Mouse (Mus musculus) ES-CJ7 (cell line): ENCODE data around the gene Mvd.

Experiments
- DNase-seq: peaks from one replicate; pipeline ENCODE4 v3.0.0; 2011; ENCODE audit warnings: low read depth, low spot score

Mvd gene

DNA sequence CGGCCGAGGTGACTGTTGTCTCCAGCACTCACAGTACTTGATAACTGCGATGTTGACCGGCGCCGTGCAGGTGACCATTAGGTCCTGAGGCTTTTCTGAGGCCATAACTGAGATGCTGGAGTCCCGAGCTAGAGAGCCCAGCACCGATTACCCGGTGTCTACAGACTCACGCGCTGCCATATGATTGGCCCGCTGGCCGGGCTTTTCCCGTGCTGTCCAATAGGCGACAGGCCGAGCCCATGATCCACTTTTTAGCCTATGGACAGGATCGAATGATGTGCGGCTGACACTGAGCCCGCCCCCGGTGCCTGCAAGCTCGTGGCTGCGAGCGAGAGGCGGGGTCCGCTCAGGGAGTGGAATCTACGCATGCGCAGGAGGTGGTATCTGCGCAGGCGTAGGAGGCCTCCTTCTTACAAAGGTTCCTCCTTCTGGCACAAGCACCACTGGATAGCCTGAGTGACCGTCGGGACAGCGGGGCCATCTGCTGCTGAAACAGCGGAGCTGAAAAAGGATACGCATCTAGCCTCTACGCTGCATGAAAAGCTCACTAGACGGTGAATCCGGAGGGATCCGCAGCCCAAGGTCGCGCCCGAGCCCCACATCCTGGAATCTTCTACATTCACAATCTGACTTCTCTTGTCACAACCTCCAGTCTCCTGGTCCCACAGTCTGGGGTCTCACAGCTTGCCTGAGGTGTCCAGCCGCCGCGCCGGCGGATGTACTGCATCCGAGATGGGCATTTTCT, at the start of gene Mvd:
Mvd (minus strand) TSS at position 161 of the 745 bp plus-strand sequence.
- DNase-seq, result peak; percentile 100

DNA sequence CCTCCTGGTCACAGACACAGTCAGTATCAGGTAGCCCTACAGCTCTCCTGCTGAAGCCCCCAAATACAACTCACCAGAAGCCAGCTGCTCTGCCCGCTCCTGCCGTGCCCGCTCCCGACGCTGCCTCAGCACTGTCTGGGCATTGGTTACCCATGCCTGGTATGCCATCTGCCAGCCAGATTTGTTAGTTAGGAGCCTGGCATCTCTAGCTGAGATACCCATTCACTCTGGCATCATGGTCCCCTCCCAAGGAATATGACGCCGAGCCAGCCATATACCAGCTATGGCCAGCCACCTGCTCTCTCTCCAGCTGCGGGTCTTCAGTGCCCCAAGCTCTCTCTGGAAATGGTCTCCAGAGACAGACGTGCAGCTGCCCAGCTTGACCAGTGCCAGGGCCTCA, 45.2 kb upstream of the Mvd start:
- DNase-seq, result no peak

DNA sequence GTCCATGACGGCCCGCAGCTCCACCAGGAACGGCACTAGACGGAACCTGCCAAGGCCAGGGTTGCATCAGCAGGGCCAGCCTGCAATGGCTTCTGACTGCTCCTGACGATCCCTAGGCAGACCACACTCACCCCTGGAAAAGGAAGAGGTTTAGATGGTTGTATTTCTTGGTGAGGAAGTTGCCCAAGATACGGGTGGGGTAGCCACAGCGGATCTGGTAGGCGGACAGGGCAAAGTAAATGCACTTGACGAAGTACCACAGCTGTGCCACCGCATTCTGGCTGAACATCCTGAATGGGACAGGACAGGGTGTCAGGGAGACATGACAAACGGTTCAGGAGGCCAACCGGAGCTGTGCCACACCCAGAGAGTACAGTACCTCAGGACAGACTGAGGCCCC, 41.6 kb upstream of the Mvd start:
- DNase-seq, result no peak

DNA sequence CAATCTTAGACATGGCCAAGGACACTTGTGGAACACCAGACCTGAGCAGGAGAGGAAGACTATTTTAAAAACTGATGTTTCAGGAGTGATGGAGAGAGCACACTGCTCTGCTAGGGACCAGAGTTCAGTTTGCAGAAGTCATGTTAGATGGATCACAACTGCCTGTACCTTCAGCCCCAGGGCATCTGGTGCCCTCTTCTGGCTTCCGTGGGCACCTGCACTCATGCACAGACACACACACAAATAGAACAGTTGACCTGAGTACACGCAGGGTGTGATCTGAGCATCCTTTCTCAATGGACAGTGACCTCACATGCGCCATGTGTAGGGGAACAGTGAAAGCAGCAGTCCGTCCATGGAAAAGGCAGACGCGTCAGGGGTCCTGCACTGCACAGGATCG, 40.7 kb upstream of the Mvd start:
- DNase-seq, result peak; percentile 61

DNA sequence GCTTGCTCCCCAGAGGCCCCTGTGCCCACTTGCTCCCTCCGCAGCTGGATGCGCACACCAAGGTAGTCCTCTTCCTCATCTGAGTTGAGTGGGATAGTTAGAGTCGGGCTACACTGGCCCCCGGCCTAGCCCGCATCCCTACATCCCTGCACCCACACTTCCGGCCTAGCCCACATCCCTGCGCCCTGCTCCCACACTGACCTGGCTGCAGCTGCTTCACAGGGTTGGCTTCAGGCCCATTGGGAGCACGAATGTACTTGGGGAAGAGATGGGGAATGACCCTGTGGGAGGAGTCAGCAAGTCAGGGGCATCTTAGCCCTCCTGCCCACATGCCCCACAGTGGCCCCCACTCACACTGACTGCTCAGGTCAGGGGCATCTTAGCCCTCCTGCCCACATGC, 39.2 kb upstream of the Mvd start:
- no peak for DNase-seq

DNA sequence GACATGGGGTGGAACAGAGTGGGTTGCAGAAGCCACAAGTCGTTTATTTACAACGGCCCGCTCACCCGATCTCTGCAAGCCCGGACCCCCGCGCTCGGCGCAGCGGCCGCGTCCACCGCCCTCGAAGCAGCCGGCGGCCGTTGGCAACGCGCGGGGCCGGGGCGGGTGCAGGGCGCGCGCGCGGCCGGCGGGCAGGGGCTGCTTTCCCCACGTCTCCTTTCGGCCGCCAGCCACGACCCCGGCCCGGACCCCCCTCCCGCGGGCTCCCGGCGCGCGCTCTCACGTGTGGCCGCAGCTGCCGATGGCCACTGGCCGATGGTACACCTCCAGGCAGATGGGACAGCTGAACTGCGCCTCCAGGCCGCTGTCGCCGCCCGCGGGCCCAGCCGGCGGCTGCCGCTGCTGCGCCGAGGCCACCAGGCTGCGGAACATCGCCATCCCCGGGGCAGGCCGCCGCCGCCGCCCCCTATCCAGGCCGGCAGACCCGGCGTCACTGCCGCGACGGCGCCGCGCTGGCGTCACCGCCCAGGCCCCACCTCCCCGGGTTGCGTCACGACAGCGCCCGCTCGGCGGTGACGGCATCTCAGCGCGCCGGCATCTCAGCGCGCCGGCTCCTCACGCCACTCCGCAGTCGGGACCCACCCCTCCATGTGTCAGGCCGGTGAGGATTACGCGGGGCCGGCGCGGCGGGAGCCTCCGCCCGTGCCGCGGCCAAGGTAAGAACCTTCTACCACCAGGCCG, 32.5 kb upstream of the Mvd start, which contains the start of the genes Rnf166 and Ctu2:
Rnf166 (minus strand) TSS at position 485 of the 741 bp plus-strand sequence.
Ctu2 (plus strand) TSS at position 564 of the 741 bp plus-strand sequence.
- peak; percentile 94 for DNase-seq

DNA sequence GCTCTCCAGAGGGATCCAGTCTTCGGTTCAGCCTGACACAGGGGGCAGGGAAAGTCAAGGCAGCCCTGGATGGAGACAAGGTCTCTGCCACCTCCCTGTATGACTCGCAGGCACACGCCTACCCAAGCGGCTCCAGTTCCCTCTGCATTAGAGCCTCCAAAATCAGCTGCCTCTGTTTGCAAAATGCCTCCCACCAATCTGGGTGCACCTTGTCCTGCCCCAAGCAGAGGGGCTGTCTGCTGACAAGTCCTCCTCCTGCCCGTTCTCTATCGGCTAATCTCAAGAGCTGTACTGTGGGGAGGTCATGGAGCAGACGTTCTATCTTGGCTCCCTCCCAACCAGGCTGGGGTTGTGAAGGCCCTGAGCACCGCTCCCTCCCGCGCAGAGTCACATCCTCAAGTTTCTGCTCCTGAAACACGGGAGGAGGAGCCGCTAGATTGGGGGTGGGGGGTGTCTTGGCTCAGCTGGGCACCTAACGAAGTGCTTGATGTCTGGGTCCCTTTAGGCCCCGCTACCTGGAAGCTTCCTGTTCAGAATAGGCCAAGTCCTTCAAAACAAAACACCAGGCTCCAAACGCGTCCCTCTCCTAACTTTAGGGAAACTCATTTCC, 31.8 kb upstream of the Mvd start:
- DNase-seq, result no peak

DNA sequence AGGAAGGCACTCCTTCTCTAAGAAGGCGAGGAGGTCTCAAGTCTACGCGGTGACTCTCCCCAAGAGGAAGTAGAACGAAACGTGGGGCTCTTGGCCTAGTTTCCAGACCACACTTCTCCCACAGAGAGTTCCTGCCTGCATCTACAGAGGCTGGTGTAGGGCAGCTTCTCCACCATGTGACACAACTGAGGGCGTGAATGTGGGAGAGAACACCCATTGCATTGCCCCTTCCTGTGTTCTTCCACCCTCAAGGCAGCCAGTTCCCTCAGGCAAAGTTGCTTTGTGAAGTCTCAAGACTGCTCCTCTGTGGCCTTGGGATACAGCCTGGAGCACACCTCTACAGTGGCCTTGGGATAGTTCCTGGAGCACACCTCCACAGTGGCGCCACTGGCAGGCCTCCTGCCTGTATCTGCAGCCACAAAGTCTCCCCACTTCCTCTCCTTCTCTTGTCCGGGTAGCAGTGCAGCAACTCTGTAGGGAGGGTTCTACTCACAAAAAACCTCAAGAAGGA, 30.7 kb upstream of the Mvd start:
- peak; percentile 43 for DNase-seq

DNA sequence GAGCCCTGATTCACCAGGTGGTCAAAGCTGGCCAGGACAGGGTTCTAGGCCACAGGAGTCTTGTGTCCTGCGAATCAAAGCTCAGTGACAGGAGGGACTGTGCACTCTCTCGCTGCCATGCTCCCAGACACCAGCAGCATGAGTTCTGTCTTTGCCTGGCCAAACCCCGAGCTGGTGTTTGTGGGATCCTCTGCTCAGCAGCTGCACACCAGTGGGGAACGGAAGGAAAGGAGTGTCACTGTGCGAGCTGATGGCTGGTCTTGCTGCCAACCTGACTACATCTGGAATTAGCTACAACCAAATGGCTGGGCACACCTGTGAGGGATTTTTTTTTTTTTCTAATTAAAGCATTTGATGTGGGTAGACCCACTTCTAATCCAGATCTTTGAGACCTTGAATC, 27.5 kb upstream of the Mvd start:
- no peak for DNase-seq

DNA sequence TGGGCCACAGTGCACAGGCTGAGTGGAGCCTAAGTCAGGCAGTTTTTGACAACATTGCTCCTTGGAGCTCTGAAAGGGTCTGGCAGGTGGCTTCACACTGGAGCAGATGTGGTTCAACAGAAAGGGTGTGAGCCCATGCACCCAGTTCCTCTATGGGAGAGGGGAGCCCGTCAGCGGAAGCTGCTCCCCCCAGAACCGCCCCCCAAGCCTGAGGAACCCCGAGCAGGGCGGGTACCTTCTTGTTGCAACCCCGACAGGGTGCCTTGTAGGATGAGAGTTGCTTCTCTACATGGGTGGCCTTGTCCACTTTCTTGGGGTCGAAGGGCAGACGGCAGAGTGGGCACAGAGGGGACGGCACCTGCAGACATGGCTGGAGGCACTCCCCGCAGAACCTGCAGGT, 26.7 kb upstream of the Mvd start:
- DNase-seq, result no peak

DNA sequence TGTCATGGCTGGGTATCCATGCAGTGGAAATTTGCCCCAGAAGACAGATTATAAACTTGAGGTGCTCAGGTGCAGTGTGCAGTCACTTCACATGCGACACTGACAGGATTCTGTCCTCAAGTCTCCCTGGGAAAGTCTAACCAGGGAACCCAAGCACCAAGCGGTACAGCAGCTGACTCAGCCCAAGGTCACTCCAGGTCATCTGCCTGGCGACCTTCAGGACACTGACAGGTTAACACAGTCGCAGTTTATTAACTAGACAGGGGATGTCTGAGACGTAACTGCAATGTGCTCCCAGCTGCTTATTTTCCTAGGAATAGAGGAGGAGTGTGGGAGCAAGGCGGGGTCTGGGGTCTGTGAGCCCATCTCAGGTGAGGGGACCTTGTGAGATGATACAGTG, 26.2 kb upstream of the Mvd start:
- no peak for DNase-seq

DNA sequence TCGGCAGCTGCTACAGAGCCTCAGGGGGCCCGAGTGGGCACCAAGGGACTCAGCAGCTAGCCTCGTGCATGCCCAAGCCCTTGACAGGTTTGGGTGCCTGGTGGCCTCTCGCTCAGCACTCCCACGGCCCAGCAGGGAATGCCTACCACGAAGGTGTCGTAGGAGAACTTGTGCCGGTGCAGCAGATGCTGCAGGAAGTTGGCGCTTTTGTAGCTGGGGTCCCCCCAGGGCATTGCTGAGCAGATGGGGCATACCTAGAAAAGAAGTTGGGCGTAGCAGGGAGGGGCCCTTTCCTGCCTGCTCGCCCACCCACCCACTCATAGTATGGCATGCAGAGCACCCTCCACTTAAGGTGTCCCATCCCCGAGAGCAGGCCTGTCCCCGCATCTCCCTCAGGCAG, 24.6 kb upstream of the Mvd start:
- no peak for DNase-seq

DNA sequence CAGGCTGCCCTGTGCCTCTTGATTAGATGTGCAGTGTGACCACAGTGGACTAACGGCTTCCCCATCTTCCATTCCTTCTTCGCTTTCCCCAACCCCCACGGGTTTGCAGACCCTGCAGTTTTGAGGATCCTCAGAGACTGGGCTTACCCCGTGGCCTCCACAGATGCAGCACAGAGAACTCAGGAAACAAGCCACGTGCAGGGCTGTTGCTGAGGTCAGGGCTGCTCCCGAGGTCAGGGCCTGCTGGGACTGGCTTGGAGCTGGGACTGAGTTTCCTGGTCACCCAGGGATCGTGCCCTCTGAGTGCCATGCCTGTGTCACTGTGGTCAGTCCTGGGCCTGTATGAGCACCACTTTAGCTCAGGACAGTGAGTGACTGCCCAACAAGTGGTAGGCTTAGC, 21.8 kb upstream of the Mvd start:
- DNase-seq, result no peak

DNA sequence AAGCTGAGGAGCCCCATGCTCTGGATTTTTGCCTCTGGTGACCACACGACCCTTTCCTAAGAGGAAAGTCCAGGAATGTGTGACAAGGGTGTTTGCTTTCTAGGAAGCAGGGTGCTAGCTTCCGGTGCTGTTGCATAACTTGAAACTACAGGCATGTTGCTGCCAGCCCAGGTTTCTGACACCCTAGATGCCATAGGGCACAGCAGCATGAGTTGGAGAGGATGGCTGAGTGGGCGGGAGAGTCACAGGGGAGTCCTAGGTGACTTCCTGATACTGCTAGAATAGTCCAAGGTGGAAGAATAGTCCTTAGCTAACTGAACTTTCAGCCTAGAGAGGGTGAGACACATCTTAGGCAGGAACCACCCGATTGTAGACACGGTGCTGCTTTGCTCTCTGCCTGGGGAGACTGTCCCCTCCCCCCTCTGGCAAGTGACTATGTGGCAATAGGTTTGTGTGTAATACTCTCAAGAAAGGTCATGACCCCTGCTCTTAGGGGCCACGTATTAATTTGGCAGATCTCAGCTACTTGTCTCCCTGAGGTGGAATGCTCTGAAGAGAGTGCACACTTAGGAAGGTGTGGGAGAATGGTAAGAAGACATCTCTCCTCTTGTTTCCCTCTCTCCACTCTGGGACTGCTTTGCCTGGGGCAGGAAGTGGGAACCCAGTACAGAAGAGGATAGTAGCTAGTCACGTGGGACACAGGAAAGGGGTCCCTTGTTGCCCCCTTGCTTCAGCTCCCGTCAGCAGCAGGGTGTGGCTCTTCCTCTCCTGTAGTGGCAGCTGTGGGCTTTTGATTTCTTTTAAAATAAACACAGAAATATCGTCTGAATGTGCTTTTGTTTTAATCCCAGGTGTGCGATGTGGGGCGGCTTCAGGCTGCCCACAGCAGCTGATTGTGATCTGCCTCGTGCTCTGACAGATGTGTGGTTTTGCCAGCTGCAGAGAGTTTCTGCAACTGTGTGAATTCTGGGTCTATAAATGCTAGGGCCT, 20.7 kb upstream of the Mvd start:
- no peak for DNase-seq

DNA sequence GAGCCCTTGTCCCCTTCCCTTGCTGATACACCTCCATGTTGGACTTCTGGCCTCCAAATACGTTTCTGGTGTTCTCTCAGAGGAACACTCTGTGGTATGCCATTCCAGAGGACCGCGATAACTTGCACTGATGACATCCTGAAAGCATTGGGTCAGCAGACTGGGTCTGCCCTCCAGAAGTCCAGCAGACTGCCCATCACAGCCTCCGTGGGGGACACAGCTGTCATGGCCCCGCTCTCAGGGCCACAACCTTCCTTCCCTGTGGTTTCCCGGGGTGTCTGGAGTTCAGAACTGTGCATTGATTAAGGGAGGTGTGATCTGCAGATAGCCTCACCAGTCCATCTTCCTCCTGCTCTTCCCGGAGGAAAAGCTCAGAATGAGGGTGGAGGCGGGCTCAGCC, 19.3 kb upstream of the Mvd start:
- DNase-seq, result no peak

DNA sequence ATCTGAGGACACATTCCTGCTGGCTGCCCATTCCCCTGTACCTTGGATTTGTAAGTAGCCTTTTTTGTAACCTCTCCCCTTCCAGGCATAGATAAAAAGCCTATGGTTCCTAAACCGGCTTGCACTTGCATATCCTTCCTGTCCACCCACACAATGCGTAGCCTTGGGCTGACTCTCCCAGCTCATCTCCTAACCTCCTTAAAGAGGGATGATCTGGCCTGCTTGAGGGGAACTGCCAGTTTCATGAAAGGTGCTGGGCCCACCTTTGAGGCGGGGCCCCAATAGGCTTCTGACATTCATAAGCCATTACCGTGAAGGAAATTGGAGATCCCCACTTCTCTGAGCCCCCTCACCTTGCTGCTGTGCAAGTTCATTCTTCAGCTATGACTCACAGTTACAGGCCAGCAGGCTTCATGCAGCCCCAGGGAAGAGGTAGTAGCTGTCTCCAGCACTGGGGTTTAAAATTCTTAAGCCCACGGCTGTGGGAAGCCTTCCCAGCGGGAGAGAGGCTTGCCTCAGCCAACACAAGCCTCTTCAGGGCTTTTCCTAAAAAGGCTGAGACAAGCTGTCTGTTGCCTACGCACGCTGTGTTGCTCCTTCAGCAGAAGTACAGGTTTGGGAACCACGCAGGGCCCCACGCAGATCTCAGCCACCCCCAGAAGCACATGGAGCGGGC, 18.4 kb upstream of the Mvd start:
- no peak for DNase-seq

DNA sequence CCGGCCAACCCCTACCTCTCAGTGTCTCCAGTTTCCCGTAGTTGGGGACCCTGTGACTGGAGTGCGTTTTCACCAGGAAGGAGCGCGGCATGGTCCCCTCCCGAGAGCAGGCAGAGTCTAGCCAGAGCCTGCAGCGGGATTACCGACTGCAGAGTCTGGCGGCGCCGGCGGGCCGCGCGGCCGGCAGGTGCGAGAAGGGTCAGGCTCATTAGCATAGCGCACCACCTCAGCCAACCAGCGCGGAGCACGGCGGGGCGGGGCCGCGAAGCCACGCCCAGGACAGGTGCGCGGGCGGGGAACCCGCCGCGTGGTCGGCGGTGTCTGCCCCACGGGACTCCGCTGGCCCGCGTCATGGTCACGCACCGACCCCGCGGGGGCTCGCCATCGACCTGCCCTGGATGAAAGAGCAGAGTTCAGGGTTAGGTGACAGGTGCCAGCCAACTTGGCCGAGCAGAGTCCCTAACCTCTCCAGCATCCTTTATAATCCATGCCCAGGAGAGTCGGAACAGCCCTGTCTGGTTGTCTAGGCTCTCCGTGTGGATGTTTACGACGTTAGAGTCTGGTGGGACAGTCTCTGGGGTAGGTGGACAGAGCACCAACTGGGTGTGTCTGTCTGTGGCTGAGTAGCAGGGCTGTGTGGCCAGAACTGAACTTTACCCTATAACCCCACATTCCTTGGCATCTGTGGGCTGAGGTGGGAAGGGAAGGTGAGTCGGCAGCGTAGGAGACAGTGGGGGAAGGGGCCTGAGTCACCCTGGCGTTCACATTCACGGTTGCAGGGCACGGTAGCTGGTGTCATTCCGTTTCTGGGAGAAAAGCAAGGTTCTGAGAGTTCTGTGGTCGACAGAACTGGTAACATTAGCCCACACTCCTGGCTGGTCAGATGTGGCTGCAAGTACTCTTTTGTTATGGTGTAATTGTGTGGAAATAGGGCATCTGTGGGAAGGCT, 17.6 kb upstream of the Mvd start, which contains the start of gene Snai3:
Snai3 (minus strand) TSS at position 210 of the 949 bp plus-strand sequence.
- peak; percentile 74 for DNase-seq

DNA sequence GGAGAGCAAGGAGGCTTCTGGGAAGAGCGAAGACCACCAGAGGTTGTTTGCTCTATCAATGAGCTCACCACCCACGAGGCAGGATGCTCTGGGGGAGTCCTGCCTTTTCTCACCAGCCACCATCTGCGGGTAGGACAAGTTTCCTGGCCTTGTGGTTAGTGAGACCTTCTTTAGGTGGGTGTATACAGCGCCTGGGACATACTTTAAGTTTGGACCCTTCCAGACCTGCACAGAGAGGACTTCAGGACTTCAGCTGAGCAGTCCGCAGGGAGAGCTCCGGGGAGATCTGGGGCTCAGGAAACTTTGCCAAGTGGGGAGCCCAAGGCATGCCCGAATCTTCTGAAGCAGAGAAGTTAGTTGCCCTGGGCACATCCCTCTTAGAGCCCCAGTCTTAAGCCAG, 16.8 kb upstream of the Mvd start:
- DNase-seq, result no peak

DNA sequence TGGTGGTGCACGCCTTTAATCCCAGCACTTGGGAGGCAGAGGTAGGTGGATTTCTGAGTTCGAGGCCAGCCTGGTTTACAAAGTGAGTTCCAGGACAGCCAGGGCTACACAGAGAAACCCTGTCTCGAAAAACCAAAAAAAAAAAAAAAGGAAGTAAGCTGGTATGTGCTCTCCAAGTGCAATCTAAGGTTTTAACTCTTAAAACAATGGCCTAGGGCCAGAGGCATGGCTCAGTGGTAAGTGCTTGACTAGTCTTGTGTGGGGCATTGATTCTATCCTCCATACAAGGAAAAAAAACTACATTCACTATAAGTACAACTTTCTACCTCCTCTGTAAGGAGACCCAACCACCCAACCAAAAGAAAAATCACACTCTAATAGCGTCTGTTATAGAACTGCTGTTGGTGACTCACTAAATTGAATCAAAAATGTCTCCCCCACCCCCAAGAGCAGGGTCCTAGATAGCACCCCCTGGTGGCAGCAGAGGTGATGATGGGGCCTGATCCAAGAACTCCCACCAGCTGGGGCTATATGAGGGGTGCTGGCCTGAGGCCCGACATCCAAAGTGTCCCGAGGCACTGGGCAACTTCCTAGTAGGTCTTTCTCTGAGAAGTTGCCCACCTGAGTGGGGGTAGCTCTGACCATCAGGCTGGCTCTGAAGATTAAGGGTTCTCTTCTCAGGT, 16.1 kb upstream of the Mvd start:
- peak; percentile 62 for DNase-seq
